Mouse (Mus musculus) cerebellum, adult 2 months (tissue): ENCODE results near the gene Ctdnep1.

Source experiments
- CTCF ChIP-seq: fragments of 200-500 bp; IDR thresholded peaks from 2 replicates; pipeline ENCODE4 v1.5.1; 2011; ENCODE audit warnings: low read depth, mild to moderate bottlenecking, control low read depth, low read length, moderate library complexity, borderline replicate concordance; ENCODE audit not compliant: insufficient read depth
- POLR2A ChIP-seq: fragments of 200-500 bp; IDR thresholded peaks from 2 replicates; pipeline ENCODE4 v1.6.1; 2011; ENCODE audit warnings: low read length, control low read depth, borderline replicate concordance; ENCODE audit not compliant: insufficient read depth

- TF ChIP-seq CTCF (no peak), POLR2A (no peak)
Observed at GRCm38 (mm10) chr11:70023481-70024150, 42.7 kb downstream of the Ctdnep1 start.
